Mouse (Mus musculus) right cerebral cortex, adult 18-20 months (tissue): Measurements from ENCODE around the gene Epor.

Experiments used
- DNase-seq: peaks from one replicate; pipeline ENCODE4 v3.0.0; 2022; ENCODE audit warnings: mixed read lengths

Gene Epor

GRCm38 (mm10) chr9:21963417-21963816 lies at the start of gene Epor:
Epor (minus strand) TSS chr9:21963506.
- DNase-seq: no peak

GRCm38 (mm10) chr9:22012731-22013130 lies 49.4 kb upstream of the Epor start:
- DNase-seq: no peak

GRCm38 (mm10) chr9:22011055-22011454 lies 47.7 kb upstream of the Epor start:
- no peak for DNase-seq

GRCm38 (mm10) chr9:22004546-22004945 lies 41.2 kb upstream of the Epor start:
- DNase-seq: no peak

- DNase-seq: peak; percentile 53
These were observed 39.9 kb upstream of the Epor start for GRCm38 (mm10) chr9:22003163-22003554.

- DNase-seq: peak; percentile 100
These were observed 39.2 kb upstream of the Epor start, which contains the start of the genes Ccdc151 and Prkcsh for GRCm38 (mm10) chr9:22002194-22003162. Ccdc151 (minus strand) TSS chr9:22002634. Prkcsh (plus strand) TSS chr9:22002806.

- DNase-seq: no peak
These were observed 38.3 kb upstream of the Epor start for GRCm38 (mm10) chr9:22001633-22002032.

- no peak for DNase-seq
These were observed 37.0 kb upstream of the Epor start for GRCm38 (mm10) chr9:22000296-22000695.

- no peak for DNase-seq
These were observed 33.0 kb upstream of the Epor start for GRCm38 (mm10) chr9:21996178-21996867.

GRCm38 (mm10) chr9:21992227-21992626 lies 28.9 kb upstream of the Epor start:
- no peak for DNase-seq

- no peak for DNase-seq
These were observed 26.2 kb upstream of the Epor start, which contains the start of gene Rgl3 for GRCm38 (mm10) chr9:21989230-21990110. Rgl3 (minus strand) TSS chr9:21989446.

GRCm38 (mm10) chr9:21988421-21989101 lies 25.3 kb upstream of the Epor start:
- DNase-seq: no peak

GRCm38 (mm10) chr9:21987592-21988342 lies 24.5 kb upstream of the Epor start:
- no peak for DNase-seq

GRCm38 (mm10) chr9:21983911-21984310 lies 20.6 kb upstream of the Epor start:
- no peak for DNase-seq

- no peak for DNase-seq
These were observed 15.3 kb upstream of the Epor start for GRCm38 (mm10) chr9:21978398-21979128.

- no peak for DNase-seq
These were observed 14.7 kb upstream of the Epor start for GRCm38 (mm10) chr9:21977972-21978371.

GRCm38 (mm10) chr9:21977331-21977730 lies 14.0 kb upstream of the Epor start:
- DNase-seq: no peak

- no peak for DNase-seq
These were observed 13.4 kb upstream of the Epor start for GRCm38 (mm10) chr9:21976626-21977175.

- no peak for DNase-seq
These were observed 6.0 kb upstream of the Epor start for GRCm38 (mm10) chr9:21969304-21969703.

GRCm38 (mm10) chr9:21968883-21969282 lies 5.6 kb upstream of the Epor start:
- no peak for DNase-seq
